Mouse (Mus musculus) MEL (cell line): ENCODE results near the gene Bmpr1b. TPM values are rescaled to one million over a fixed set of nuclear protein-coding genes. Genes with fewer than 3 reads are reported as not detected.

Source experiments
- DNase-seq: peaks from one replicate; pipeline ENCODE4 v3.0.0; 2011; ENCODE audit warnings: low read depth, low spot score
- H3K27ac ChIP-seq: 2 replicates; pipeline ENCODE4 v1.5.1; 2012; ENCODE audit warnings: low read depth, mild to moderate bottlenecking, control low read depth, low read length, moderate library complexity; ENCODE audit not compliant: control insufficient read depth
- H3K27me3 ChIP-seq, 2 experiments: fragments of 150-350 bp in 1 of 2; sonication (generic) in 1 of 2; 2 replicates each; pipeline ENCODE4 v1.6.1; 2012; ENCODE audit warnings: low read length in 2 of 2, mild to moderate bottlenecking in 2 of 2, improper control_type of control experiment in 1 of 2, moderate library complexity in 1 of 2; ENCODE audit not compliant: insufficient read depth in 2 of 2, control insufficient read depth in 1 of 2
- H3K36me3 ChIP-seq, 2 experiments: 2 replicates each; pipeline ENCODE4 v1.6.1; 2012 to 2014; ENCODE audit warnings: low read length in 2 of 2, improper control_type of control experiment in 1 of 2, inconsistent platforms in 1 of 2, mild to moderate bottlenecking in 1 of 2; ENCODE audit not compliant: insufficient read depth in 2 of 2, control insufficient read depth in 1 of 2
- H3K4me1 ChIP-seq, 2 experiments: fragments of 150-350 bp in 1 of 2; sonication (generic) in 1 of 2; 2 replicates each; pipeline ENCODE4 v1.6.1; 2012; ENCODE audit warnings: low read length in 2 of 2, improper control_type of control experiment in 1 of 2, mild to moderate bottlenecking in 1 of 2; ENCODE audit not compliant: insufficient read depth in 2 of 2, control insufficient read depth in 1 of 2
- H3K4me3 ChIP-seq, 2 experiments: fragments of 150-350 bp in 1 of 2; sonication (generic) in 1 of 2; 2 replicates each; pipeline ENCODE4 v1.5.1; 2012; ENCODE audit warnings: low read depth in 2 of 2, low read length in 2 of 2, mild to moderate bottlenecking in 2 of 2, moderate library complexity in 2 of 2, control low read depth in 1 of 2, improper control_type of control experiment in 1 of 2; ENCODE audit not compliant: control insufficient read depth in 1 of 2, insufficient read depth in 1 of 2
- H3K79me2 ChIP-seq: 2 replicates; pipeline ENCODE4 v1.6.1; 2012; ENCODE audit warnings: mild to moderate bottlenecking, low read length, moderate library complexity; ENCODE audit not compliant: control insufficient read depth, poor library complexity, insufficient read depth
- H3K9ac ChIP-seq: 2 replicates; pipeline ENCODE4 v1.6.1; 2012; ENCODE audit warnings: low read depth, mild to moderate bottlenecking, control low read depth, low read length, moderate library complexity; ENCODE audit not compliant: control insufficient read depth, poor library complexity, severe bottlenecking
- H3K9me3 ChIP-seq: fragments of 150-350 bp; sonication (generic); replicated peaks from 2 replicates; pipeline ENCODE4 v1.6.1; 2012; ENCODE audit warnings: mild to moderate bottlenecking, low read length, improper control_type of control experiment, moderate library complexity; ENCODE audit not compliant: insufficient read depth
- BHLHE40 ChIP-seq: IDR thresholded peaks from 2 replicates; pipeline ENCODE4 v1.6.1; 2012; ENCODE audit warnings: low read depth, mild to moderate bottlenecking, inconsistent platforms, low read length, improper control_type of control experiment, borderline replicate concordance
- CHD1 ChIP-seq: IDR thresholded peaks from 2 replicates; pipeline ENCODE4 v1.6.1; 2012; ENCODE audit warnings: low read depth, mild to moderate bottlenecking, inconsistent platforms, low read length, improper control_type of control experiment
- CHD2 ChIP-seq: IDR thresholded peaks from 2 replicates; pipeline ENCODE4 v1.6.1; 2011; ENCODE audit warnings: low read length, improper control_type of control experiment
- CTCF ChIP-seq, 3 experiments: IDR thresholded peaks in 2 of 3; conservative IDR thresholded peaks in 1 of 3; 2 replicates each; pipeline ENCODE4 v1.5.1; 2011 to 2012; ENCODE audit warnings: low read length in 3 of 3, low read depth in 2 of 3, mild to moderate bottlenecking in 2 of 3, improper control_type of control experiment in 1 of 3, inconsistent platforms in 1 of 3, mixed read lengths in 1 of 3, moderate library complexity in 1 of 3; ENCODE audit not compliant: control insufficient read depth in 1 of 3, insufficient read depth in 1 of 3, poor library complexity in 1 of 3, severe bottlenecking in 1 of 3
- EP300 ChIP-seq, 2 experiments: IDR thresholded peaks; 2 replicates each; pipeline ENCODE4 v1.6.1; 2011; ENCODE audit warnings: improper control_type of control experiment in 2 of 2, low read length in 2 of 2, low read depth in 1 of 2, mild to moderate bottlenecking in 1 of 2
- ETS1 ChIP-seq: IDR thresholded peaks from 2 replicates; pipeline ENCODE4 v1.6.1; 2012; ENCODE audit warnings: low read depth, mild to moderate bottlenecking, inconsistent platforms, low read length, improper control_type of control experiment, moderate library complexity
- GABPA ChIP-seq: IDR thresholded peaks from 2 replicates; pipeline ENCODE4 v1.6.1; 2012; ENCODE audit warnings: low read depth, mild to moderate bottlenecking, inconsistent platforms, low read length, improper control_type of control experiment, moderate library complexity
- GATA1 ChIP-seq: IDR thresholded peaks from 2 replicates; pipeline ENCODE4 v1.6.1; 2011; ENCODE audit warnings: low read depth, low read length, improper control_type of control experiment
- HCFC1 ChIP-seq: IDR thresholded peaks from 2 replicates; pipeline ENCODE4 v1.6.1; 2012; ENCODE audit warnings: low read depth, mild to moderate bottlenecking, inconsistent platforms, low read length, improper control_type of control experiment, moderate library complexity
- KAT2A ChIP-seq: conservative IDR thresholded peaks from 2 replicates; pipeline ENCODE4 v1.6.1; 2012; ENCODE audit warnings: low read depth, low read length, improper control_type of control experiment, inconsistent platforms
- MAFK ChIP-seq: IDR thresholded peaks from 2 replicates; pipeline ENCODE4 v1.6.1; 2011; ENCODE audit warnings: low read depth, mild to moderate bottlenecking, low read length, improper control_type of control experiment, borderline replicate concordance
- MAX ChIP-seq: IDR thresholded peaks from 2 replicates; pipeline ENCODE4 v1.6.1; 2011; ENCODE audit warnings: low read length, improper control_type of control experiment
- MEF2A ChIP-seq: IDR thresholded peaks from 2 replicates; pipeline ENCODE4 v1.6.1; 2014; ENCODE audit warnings: low read depth, mild to moderate bottlenecking, inconsistent platforms, low read length, improper control_type of control experiment; ENCODE audit not compliant: poor library complexity, insufficient replicate concordance, severe bottlenecking; ENCODE audit errors: extremely low read depth
- MYB ChIP-seq: IDR thresholded peaks from 2 replicates; pipeline ENCODE4 v1.6.1; 2011; ENCODE audit warnings: mild to moderate bottlenecking, low read depth, low read length, improper control_type of control experiment
- NELFE ChIP-seq: IDR thresholded peaks from 2 replicates; pipeline ENCODE4 v1.6.1; 2011; ENCODE audit warnings: low read depth, low read length, improper control_type of control experiment
- NRF1 ChIP-seq: IDR thresholded peaks from 2 replicates; pipeline ENCODE4 v1.6.1; 2014; ENCODE audit warnings: low read depth, mild to moderate bottlenecking, inconsistent platforms, low read length, improper control_type of control experiment, moderate library complexity; ENCODE audit not compliant: poor library complexity, insufficient read depth, severe bottlenecking
- POLR2AphosphoS2 ChIP-seq: IDR thresholded peaks from 2 replicates; pipeline ENCODE4 v1.6.1; 2011; ENCODE audit warnings: low read length, improper control_type of control experiment
- RAD21 ChIP-seq: IDR thresholded peaks from 2 replicates; pipeline ENCODE4 v1.6.1; 2011; ENCODE audit warnings: mild to moderate bottlenecking, low read depth, low read length, improper control_type of control experiment
- RCOR1 ChIP-seq: IDR thresholded peaks from 2 replicates; pipeline ENCODE4 v1.6.1; 2012; ENCODE audit warnings: low read depth, mild to moderate bottlenecking, inconsistent platforms, low read length, improper control_type of control experiment
- SIN3A ChIP-seq: IDR thresholded peaks from 2 replicates; pipeline ENCODE4 v1.6.1; 2012; ENCODE audit warnings: low read length, improper control_type of control experiment, inconsistent platforms
- SMC3 ChIP-seq: IDR thresholded peaks from 2 replicates; pipeline ENCODE4 v1.6.1; 2011; ENCODE audit warnings: low read depth, low read length, improper control_type of control experiment
- TCF12 ChIP-seq: IDR thresholded peaks from 2 replicates; pipeline ENCODE4 v1.6.1; 2014; ENCODE audit warnings: low read depth, mild to moderate bottlenecking, inconsistent platforms, low read length, improper control_type of control experiment, moderate library complexity
- USF1 ChIP-seq: IDR thresholded peaks from 2 replicates; pipeline ENCODE4 v1.6.1; 2014; ENCODE audit warnings: low read depth, mild to moderate bottlenecking, inconsistent platforms, low read length, improper control_type of control experiment, moderate library complexity
- ZC3H11A ChIP-seq: IDR thresholded peaks from 2 replicates; pipeline ENCODE4 v1.6.1; 2012; ENCODE audit warnings: low read depth, mild to moderate bottlenecking, inconsistent platforms, low read length, improper control_type of control experiment
- ZMIZ1 ChIP-seq: IDR thresholded peaks from 2 replicates; pipeline ENCODE4 v1.6.1; 2012; ENCODE audit warnings: low read depth, mild to moderate bottlenecking, inconsistent platforms, low read length, improper control_type of control experiment, moderate library complexity
- polyA plus RNA-seq, 2 experiments: library from polyadenylated mRNA; stranded (reverse) in 1 of 2; unstranded in 1 of 2; fragments of >175 nt in 1 of 2; fragments of >200 nt in 1 of 2; gene quantifications; 2 replicates each; pipeline versions ENCODE4 v1.2.1 to v1.2.4; 2012; ENCODE audit warnings: low replicate concordance in 2 of 2, low read depth in 1 of 2; ENCODE audit not compliant: insufficient read length in 2 of 2, insufficient read depth in 1 of 2, missing spikeins in 1 of 2
- total RNA-seq: library from RNA; depleted of rRNA; stranded (reverse); fragments of 300-350 nt; gene quantifications from 2 replicates; pipeline ENCODE4 v1.2.3, GENCODE M21; 2012

Bmpr1b gene
- total and polyA plus RNA-seq, 3 experiments = not detected

- no peak for TF ChIP-seq MEF2A
- TF ChIP-seq NRF1 = no peak
- no peak for TF ChIP-seq SIN3A
- no peak for TF ChIP-seq MAX
- TF ChIP-seq TCF12 = no peak
- no peak for TF ChIP-seq MAFK
- no peak for TF ChIP-seq CHD2
- TF ChIP-seq NELFE = no peak
- Histone ChIP-seq H3K36me3 (no peaks in the 10 kb centered on the region), H3K79me2 (no peaks in the 10 kb centered on the region), H3K9ac (no peak overlapping the region), H3K4me3 (no peak overlapping the region), H3K27me3 (no peaks in the 10 kb centered on the region), H3K9me3 (no peaks in the 10 kb centered on the region), H3K27ac (no peak overlapping the region), H3K4me1 (no peaks in the 10 kb centered on the region)
- no peak for DNase-seq
Observed at GRCm38 (mm10) chr3:141850141-141850540, 319.1 kb downstream of the Bmpr1b start.

DNA sequence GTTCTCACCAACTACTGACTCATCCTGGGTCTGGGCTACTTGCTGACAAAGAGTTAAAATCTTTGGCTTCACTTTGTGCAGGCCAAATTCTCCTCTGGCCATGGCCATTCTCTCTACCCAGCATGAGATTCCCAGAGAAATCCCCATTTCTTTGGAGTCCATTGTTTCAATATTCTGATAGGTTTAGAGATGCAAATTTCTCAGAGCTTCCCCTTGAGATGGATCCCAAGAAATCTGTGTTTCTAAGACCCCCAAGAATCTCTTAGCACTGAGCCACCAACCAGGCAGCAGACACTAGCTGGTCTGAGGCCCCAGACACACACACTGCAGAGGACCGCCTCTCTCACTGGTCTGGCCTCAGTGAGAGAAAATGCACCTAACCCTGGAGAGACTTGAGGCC is 320.0 kb downstream of the Bmpr1b start:
- no peak for TF ChIP-seq ZMIZ1
- no peak for TF ChIP-seq SIN3A
- TF ChIP-seq KAT2A = no peak
- TF ChIP-seq CHD1 = no peak
- no peak for TF ChIP-seq BHLHE40
- TF ChIP-seq EP300 (IDR thresholded peaks at IDR 0.05; ENCODE audit: low read depth in 1 of 2, low read length in 2 of 2) = no peak
- TF ChIP-seq RCOR1 = no peak
- no peak for TF ChIP-seq NELFE
- no peak for TF ChIP-seq NRF1
- no peak for TF ChIP-seq HCFC1
- no peaks in the 10 kb centered on the region for H3K4me1 ChIP-seq
- no peak overlapping the region for H3K4me3 ChIP-seq
- DNase-seq = no peak
- no peaks in the 10 kb centered on the region for H3K9me3 ChIP-seq
- no peak overlapping the region for H3K9ac ChIP-seq
- H3K27me3 ChIP-seq = no peaks in the 10 kb centered on the region
- no peaks in the 10 kb centered on the region for H3K79me2 ChIP-seq
- H3K27ac ChIP-seq = no peak overlapping the region
- no peaks in the 10 kb centered on the region for H3K36me3 ChIP-seq

- DNase-seq = peak; percentile 66
- TF ChIP-seq GATA1 (no peak), POLR2AphosphoS2 (no peak), USF1 (no peak), SMC3 (peak; percentile 76), GABPA (no peak), ETS1 (no peak), ZC3H11A (peak; percentile 59), NRF1 (no peak), CTCF (IDR thresholded peaks at IDR 0.05 in 2 of 3, conservative IDR thresholded peaks at IDR 0.05 in 1 of 3; ENCODE audit: control insufficient read depth in 1 of 3, insufficient read depth in 1 of 3, low read depth in 2 of 3, low read length in 3 of 3, poor library complexity in 1 of 3, severe bottlenecking in 1 of 3) (peak; percentile 70 to 84 (median 82)), MYB (no peak), NELFE (no peak), HCFC1 (no peak), RAD21 (peak; percentile 93)
Observed at GRCm38 (mm10) chr3:141838864-141839263, 330.4 kb downstream of the Bmpr1b start.

More at GRCm38 (mm10) chr3:141838864-141839263, 330.4 kb downstream of the Bmpr1b start:
- Histone ChIP-seq H3K9ac (no peak overlapping the region), H3K36me3 (no peaks in the 10 kb centered on the region; a peak in 1 of 4 replicates), H3K79me2 (no peaks in the 10 kb centered on the region), H3K27ac (no peak overlapping the region), H3K27me3 (no peaks in the 10 kb centered on the region), H3K4me1 (no peaks in the 10 kb centered on the region; a peak in 1 of 4 replicates), H3K4me3 (no peak overlapping the region), H3K9me3 (no peaks in the 10 kb centered on the region)
